Mouse (Mus musculus) kidney, adult 2 months (tissue): ENCODE measurements at regions not wholly inside any gene's neighbourhood (a gene's known extent, or its start where the extent isn't known, plus 50 kb on each side); places are given as distances from the start of the nearest gene placed in this dataset.

Experiments used
- CTCF ChIP-seq: fragments of 200-500 bp; conservative IDR thresholded peaks from 2 replicates; pipeline ENCODE4 v1.5.1; 2011; ENCODE audit warnings: low read depth, mild to moderate bottlenecking, control low read depth, low read length, moderate library complexity, mixed read lengths; ENCODE audit not compliant: insufficient read depth, insufficient read length
- POLR2A ChIP-seq: fragments of 200-500 bp; IDR thresholded peaks from one replicate; pipeline ENCODE4 v1.6.1; 2011; ENCODE audit warnings: low read depth, low read length, control low read depth

DNA sequence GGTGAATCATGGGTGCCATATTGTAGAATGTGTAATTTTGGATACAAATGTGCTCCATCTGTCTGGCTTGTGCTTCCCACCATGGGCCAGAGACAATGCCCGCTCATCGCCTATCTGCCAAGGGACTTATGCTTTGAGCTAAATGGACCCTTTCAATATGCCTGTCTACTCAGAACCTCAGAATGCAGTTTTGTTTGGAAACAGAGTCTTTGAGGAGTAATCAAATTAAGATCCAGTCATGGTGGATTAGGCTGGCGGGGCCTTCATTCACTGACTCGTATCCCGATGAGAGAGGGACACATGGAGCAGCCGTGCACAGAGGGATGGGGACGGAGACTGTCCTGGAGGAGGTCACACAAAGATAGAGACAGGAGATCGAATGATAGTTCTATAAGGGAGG, 716.9 kb downstream of the Vrk1 start:
- TF ChIP-seq CTCF (no peak), POLR2A (no peak)
